Mouse (Mus musculus): ENCODE results near the gene Rgs8.

Rgs8 gene

DNA sequence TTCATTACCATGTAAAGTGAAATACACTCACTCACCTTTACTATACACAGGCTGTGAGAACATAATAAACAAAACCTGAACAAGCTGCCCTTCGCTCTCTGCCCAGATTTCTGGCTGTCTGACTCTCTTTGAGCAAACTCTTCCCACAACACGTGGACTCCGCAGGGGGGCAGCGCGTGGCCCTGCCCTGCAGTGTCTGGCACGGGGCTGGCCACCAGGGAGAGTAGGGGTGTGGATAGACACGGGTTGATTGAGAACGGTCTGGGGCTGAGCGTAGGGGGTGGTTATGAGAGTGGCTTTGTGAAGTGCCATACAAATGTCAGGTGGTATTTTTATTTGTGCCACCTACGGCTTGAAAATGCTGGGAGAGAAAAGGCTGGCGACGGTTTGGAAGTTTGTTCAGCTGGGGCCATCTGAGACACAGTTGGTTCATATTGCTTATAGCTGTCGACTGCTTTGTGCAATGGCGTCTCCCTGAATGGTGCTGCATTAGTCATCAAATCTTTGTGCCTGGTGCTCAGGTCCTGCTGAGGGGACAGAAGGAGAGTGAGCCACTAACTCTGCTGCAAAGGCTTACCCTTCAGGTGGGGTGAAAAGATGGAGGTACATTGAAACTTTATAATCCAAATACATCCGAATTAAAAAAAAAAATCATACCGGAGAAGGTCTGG lies 44.9 kb downstream of the Rgs8 start:
- POLR2A ChIA-PET, result interaction anchor here in 1 of 4 experiments (0.9 to 1.4 kb wide), 3 partner anchors 20 to 212 kb away, joined by 3 read pairs; no protein-coding TSS in a partner anchor
- CTCF ChIA-PET, result interaction anchor here in 1 of 4 experiments (1.2 kb wide), 1 partner anchor 20 kb away, joined by 3 read pairs; no protein-coding TSS in a partner anchor

DNA sequence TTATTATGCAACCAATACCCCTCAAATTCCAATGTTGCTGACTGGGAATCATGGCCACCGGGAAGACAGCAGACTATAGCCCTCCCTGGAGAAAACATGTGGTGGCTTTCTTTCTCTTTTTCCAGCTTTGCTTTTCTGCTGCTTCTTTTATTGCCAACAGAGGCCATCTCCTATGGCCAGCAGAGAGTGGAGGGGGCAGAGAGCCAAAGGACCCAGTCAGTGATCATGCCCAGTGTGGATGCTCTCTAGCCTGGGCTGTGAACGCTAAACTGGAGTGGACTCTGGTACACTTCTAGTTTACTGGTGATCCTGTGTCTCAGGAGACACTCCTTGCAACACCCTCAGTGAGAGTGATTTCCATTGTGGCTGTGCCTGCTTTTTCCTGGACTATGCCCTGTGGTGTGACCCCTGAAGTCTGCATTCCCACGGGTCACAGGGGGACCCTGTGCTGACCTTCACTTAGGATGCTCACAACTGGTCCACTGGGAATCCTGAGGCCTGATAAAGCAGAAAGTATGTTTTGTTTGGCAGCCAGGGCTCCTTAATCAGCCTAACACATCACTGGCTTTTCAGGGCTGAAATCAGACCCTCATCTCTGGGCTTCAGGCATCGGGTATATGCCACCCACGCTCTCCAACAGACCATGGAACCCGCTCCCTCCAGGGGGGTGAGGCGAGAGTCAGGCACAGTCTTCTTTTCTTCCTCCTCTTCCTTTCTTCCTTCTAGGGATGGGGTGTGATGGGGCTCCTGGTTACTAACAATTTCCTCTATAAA lies 45.7 kb downstream of the Rgs8 start:
- CTCF ChIA-PET, result no interaction called here

GRCm38 (mm10) chr1:153700448-153701063 lies 47.7 kb downstream of the Rgs8 start:
- ChIA-PET CTCF (no interaction called here), POLR2A (interaction anchor here in 1 of 4 experiments (0.5 kb wide), 1 partner anchor 276 kb away, joined by 3 read pairs; the partner anchor contains the start of gene Shcbp1l)

More for the DNA sequence above, 45.7 kb downstream of the Rgs8 start:
- POLR2A ChIA-PET, result interaction anchor here in 1 of 4 experiments (0.9 to 1.4 kb wide), 2 partner anchors 21 to 213 kb away, joined by 3 read pairs; no protein-coding TSS in a partner anchor

DNA sequence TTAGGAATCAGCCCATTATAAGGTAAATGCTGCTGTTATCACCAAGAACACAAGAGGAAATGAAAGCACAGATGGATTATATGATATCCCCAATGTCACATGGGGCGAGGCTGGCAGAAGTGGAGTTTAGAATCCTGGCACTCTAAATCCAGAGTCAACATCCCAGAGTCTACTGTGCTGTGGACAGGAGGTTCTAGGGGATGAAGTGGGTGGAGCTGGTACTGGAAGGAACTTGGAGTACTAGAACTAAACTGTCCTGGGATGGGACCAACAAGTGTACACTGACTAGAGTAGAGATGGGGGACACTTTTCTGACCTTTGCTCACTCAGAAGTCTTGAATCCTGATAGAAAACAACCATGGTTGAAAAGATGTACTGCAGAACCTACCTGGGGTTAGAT lies 48.6 kb downstream of the Rgs8 start:
- ChIA-PET POLR2A (no interaction called here), CTCF (no interaction called here)

DNA sequence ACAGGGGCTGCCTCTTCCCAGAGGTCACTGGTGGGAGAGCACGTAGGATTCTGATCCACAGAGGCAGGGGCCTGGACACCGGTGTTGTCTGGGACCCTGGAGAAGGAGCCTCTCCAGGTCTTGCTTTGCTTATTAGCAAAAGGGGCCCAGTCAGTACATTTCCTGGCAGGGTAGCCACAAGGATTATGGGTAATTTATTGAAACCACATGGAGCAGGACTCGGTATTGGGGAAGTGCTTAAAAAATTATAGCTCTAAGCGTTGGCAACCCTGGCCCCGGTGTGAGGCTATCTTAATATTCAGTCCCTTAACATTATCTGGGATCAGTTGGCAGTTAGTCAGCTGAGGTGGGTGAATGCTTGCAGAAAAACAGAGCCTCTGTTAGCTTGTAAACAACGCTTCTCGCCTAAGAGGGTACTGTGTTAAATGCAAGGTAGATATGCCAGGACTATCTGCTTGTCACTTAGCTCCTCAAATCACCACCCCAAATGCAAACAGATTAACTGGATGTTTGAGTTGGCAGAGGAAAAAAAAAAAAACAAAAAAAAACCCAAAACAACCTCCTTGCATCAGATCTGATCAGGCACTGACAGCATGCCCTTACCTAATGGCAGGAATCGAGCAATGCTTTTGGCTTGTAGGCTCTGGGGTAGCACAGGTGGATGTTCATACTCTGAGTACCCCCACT lies 49.5 kb downstream of the Rgs8 start:
- CTCF ChIA-PET, result no interaction called here
- POLR2A ChIA-PET, result interaction anchor here in 1 of 4 experiments (0.5 to 1.8 kb wide), 3 partner anchors 21 to 1277 kb away, joined by 3 to 5 read pairs (median 4); no protein-coding TSS in a partner anchor

- POLR2A ChIA-PET, result interaction anchor here in 2 of 4 experiments (0.5 to 1.8 kb wide), 4 partner anchors 20 to 1277 kb away, joined by 3 to 5 read pairs (median 4); no protein-coding TSS in a partner anchor
- CTCF ChIA-PET, result interaction anchor here in 1 of 4 experiments (0.7 to 0.9 kb wide), 2 partner anchors 12 to 1127 kb away, joined by 3 to 6 read pairs; no protein-coding TSS in a partner anchor
Measured at GRCm38 (mm10) chr1:153702853-153703410, 50.1 kb downstream of the Rgs8 start.

DNA sequence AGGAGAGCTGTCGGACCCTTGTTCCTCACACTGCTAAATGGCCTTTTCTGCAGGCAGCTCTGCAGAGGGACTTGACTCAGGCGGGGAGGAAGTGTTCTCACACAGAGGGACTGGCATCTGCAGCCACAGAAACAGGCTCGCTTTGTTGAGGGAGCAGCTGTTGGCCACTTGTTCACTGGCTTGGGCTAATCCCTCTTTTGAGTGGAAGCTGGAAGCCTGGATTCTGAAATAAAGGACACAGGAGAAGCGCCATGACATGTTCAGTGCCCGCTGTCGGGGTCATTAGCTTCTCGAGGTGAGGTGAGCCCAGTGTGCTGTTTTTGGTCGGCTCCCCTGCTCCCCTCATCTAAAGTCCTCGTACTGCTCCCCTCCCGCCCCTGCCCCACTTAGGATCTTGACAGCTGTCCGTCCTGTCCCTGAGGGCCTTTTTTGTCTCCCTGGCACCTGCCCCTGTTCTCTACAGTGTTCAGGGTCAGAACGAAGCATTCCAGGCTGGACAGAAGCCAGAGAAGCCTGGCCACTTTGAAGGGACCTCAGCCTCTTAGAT lies 50.7 kb downstream of the Rgs8 start:
- POLR2A ChIA-PET, result interaction anchor here in 2 of 4 experiments (0.6 to 1.8 kb wide), 6 partner anchors 10 to 183 kb away, joined by 3 to 5 read pairs (median 3); no protein-coding TSS in a partner anchor
- CTCF ChIA-PET, result interaction anchor here in 1 of 4 experiments (0.7 to 0.9 kb wide), 2 partner anchors 13 to 1127 kb away, joined by 3 to 6 read pairs; no protein-coding TSS in a partner anchor

GRCm38 (mm10) chr1:153704174-153704573 lies 51.3 kb downstream of the Rgs8 start:
- ChIA-PET CTCF (interaction anchor here in 2 of 4 experiments (0.5 to 0.8 kb wide), 2 partner anchors 9 to 16 kb away, joined by 3 to 7 read pairs; no protein-coding TSS in a partner anchor), POLR2A (interaction anchor here in 3 of 4 experiments (0.6 to 1.3 kb wide), 5 partner anchors 11 to 567 kb away, joined by 3 to 5 read pairs (median 3); no protein-coding TSS in a partner anchor)

DNA sequence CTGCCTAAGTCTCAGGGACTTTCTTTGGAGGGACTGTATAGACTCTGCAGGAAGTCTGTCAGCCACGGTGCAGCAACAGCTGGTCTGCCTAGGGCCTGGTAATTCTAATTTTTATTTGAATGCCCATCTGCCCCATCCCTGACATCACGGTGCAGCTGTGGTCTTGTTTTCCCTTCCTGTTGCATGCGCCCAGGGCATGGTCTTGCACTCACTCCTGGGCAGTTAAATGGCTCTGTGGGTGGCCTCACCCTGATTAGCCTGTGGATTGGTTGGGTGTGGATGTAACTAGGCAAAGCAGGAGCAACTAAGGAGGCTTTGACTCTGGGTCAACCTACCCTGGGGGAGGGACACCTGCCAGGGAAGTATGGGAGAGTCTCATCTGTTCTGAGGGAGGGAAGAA lies 52.2 kb downstream of the Rgs8 start:
- POLR2A ChIA-PET, result interaction anchor here in 3 of 4 experiments (0.7 to 1.7 kb wide), 10 partner anchors 12 to 567 kb away, joined by 3 to 8 read pairs (median 4); partner anchors contain the start of gene Rnasel (in 1 of the 3)

DNA sequence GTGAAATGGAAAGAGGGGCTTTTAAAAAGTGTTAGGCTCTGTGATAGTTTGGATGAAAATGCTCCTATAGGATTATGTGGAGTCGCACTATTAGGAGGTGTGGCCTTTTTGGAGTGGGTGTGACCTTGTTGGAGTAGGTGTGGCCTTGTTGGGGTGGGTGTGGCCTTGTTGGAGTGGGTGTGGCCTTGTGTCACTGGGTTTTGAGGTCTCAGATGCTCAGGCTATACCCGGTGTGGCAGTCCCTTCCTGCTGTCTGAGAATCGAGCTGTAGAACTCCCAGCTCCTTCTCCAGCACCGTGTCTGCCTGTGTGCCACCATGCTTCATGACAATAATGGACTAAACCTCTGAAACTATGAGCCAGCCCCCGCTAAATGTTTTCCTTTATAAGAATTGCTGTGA lies 55.8 kb downstream of the Rgs8 start:
- CTCF ChIA-PET, result interaction anchor here in 2 of 4 experiments (0.5 to 0.7 kb wide), 2 partner anchors 149 to 647 kb away, joined by 3 to 15 read pairs; no protein-coding TSS in a partner anchor
- POLR2A ChIA-PET, result interaction anchor here in 2 of 4 experiments (0.7 to 1.2 kb wide), 2 partner anchors 12 to 1630 kb away, joined by 3 read pairs; no protein-coding TSS in a partner anchor

More for the DNA sequence above, 52.2 kb downstream of the Rgs8 start:
- CTCF ChIA-PET, result interaction anchor here in 1 of 4 experiments (0.6 to 1.1 kb wide), 2 partner anchors 25 to 44 kb away, joined by 3 read pairs; partner anchors contain the start of gene Rnasel

DNA sequence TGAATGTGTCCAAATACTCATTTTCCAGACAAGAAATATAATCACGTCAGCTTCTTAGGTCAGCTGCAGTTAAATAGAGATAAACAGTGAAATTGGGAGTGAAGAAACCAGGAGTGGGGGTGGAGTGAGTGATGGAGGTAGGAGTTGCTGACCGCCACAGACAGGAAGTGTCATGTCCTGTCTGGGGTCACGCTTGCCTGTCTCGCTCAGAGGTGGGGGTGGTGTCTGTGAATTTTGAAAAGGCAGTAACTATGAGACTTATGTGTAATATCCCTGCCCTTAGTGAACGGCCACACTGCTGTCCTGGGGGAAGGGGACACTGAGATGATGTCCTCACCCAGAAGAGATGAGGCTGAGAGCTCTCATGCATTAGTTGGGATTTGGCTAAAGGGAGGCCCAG lies 56.6 kb downstream of the Rgs8 start:
- CTCF ChIA-PET, result interaction anchor here in 1 of 4 experiments (0.5 kb wide), 1 partner anchor 385 kb away, joined by 6 read pairs; no protein-coding TSS in a partner anchor
- POLR2A ChIA-PET, result interaction anchor here in 1 of 4 experiments (0.9 kb wide), 1 partner anchor 11 kb away, joined by 5 read pairs; no protein-coding TSS in a partner anchor

DNA sequence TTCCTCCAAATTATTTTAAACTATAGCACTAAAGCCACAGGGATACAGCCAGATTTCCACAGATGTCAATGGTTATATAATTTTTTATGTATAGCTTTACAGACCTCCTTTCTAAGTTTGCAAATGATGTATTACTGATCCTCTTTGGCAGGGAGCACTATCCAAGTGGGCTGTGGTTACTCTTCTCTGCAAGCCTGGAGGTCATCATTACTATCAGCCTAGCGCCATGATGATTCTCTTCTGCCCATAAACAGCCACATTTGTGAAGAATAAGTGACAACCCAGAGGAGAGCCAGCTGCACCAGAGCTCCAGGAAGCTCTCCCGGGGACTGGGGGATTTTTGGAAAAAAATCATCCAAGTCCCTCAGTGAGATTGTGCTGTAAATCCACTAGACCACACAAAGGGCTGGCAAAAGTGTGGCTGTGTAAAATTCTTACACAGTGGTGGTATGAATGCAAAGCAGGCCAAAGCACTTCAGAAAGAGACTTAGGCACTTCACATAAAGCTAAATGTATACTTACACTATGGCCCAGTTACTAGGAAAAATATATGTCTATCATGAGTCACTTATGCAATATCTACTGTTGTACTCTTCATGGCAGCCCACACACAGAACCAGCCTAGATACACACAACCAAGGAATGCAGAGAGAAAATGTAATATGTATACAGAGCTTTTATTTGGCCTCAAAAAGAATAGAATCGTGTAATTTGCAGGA lies 58.9 kb downstream of the Rgs8 start:
- ChIA-PET CTCF (no interaction called here), POLR2A (interaction anchor here in 2 of 4 experiments (0.7 to 1.1 kb wide), 3 partner anchors 12 to 242 kb away, joined by 4 to 5 read pairs (median 4); no protein-coding TSS in a partner anchor)

- ChIA-PET CTCF (no interaction called here), POLR2A (no interaction called here)
Measured at GRCm38 (mm10) chr1:153712633-153713032, 59.8 kb downstream of the Rgs8 start.

GRCm38 (mm10) chr1:153717990-153718389 lies 65.2 kb downstream of the Rgs8 start:
- CTCF ChIA-PET, result interaction anchor here in 1 of 4 experiments (1.3 kb wide), 1 partner anchor 159 kb away, joined by 5 read pairs; no protein-coding TSS in a partner anchor
- POLR2A ChIA-PET, result no interaction called here

- POLR2A ChIA-PET, result interaction anchor here in 2 of 4 experiments (0.7 to 1.5 kb wide), 3 partner anchors 11 to 399 kb away, joined by 3 to 5 read pairs (median 3); no protein-coding TSS in a partner anchor
- CTCF ChIA-PET, result no interaction called here
Measured at GRCm38 (mm10) chr1:153720935-153721334, 68.1 kb downstream of the Rgs8 start.

GRCm38 (mm10) chr1:153721565-153722310 lies 68.9 kb downstream of the Rgs8 start:
- CTCF ChIA-PET, result no interaction called here
- POLR2A ChIA-PET, result interaction anchor here in 1 of 4 experiments (0.9 to 1.5 kb wide), 3 partner anchors 12 to 17 kb away, joined by 3 to 5 read pairs (median 3); no protein-coding TSS in a partner anchor

Measured in embryonic stem cell, embryonic (primary cell).